Mouse (Mus musculus): Measurements from ENCODE around the gene Tmem164. TPM values are rescaled to one million over a fixed set of nuclear protein-coding genes. Genes with fewer than 3 reads are reported as not detected.

Tmem164 gene
- polyA plus RNA-seq, 1 experiment from 2014 or later, result 39.1 TPM

MicroRNAs within 50 kb of the gene (microRNA counts, 519-probe panel; counts per million panel counts)
- microRNA mmu-miR-652, result 2,945 counts per million, percentile 74 among the panel's probes with 10 or more counts

Small RNAs within 50 kb of the gene (microRNA-seq; reads per million reads assigned to microRNA genes)
- gene Mir652, result 8,188 reads per million, percentile 92 among the genes with 10 or more reads in this experiment
